ENCODE assay signal across 20 mouse cellular contexts in the genomic region with DNA sequence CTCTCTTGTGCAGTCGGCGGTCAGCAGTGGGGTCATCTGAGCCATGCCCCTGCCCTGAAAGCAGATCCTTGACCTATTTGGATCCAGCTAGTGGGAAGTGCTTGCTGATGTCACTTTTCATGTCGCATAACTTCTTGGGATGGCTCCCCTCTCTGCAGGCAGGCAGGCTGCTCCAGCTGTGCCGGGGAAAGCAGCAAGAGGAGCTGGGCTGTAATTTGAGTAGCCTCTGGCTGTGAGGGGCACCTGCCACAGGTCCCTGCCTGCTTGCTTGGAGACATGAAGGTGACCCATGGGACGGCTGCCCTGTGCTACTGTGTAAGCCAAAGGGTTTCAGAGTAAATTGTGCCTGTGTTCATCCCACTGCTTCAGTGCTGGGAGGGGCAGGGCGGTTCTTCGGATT. TPM values are rescaled to one million over a fixed set of nuclear protein-coding genes. Genes with fewer than 3 reads are reported as not detected.
DNase-seq lines count a peak whose midpoint lies in the region; ATAC-seq and TF ChIP-seq lines count a peak whose summit lies in the region.
"Had no signal": no experiment of that assay in that cellular context is flagged by ENCODE, and none has a peak within 500 bp of the region (broad histone marks: within the 10 kb centered on the region; RNA-seq: fewer than 3 reads in every experiment).

No protein-coding gene starts in this region.

- H3K27me3 ChIP-seq in heart, embryonic 10.5 days (ENCODE audit: insufficient read depth, poor library complexity, severe bottlenecking), result peaks cover 15% of the 10 kb centered on the region; the same call in 1 of the 2 replicates
- 0 out of 2 replicates have a peak, but pooled peaks cover 3% of the 10 kb centered on the region for H3K27me3 ChIP-seq in limb, embryonic 11.5 days (ENCODE audit: control insufficient read depth, insufficient read depth, low read length)
- peaks cover 37% of the 10 kb centered on the region for H3K27me3 ChIP-seq in limb, embryonic 10.5 days (ENCODE audit: low read depth, poor library complexity, severe bottlenecking)
- H3K27me3 ChIP-seq in thymus, adult 2 months (ENCODE audit: control insufficient read depth, insufficient read depth, low read length), result no peaks in the 10 kb centered on the region
- H3K27me3 ChIP-seq: neural tube, embryonic 12.5 days had no signal

- H3K9ac ChIP-seq in limb, embryonic 11.5 days (ENCODE audit: low read length), result no peak overlapping the region
- H3K9ac ChIP-seq: hindbrain, embryonic 12.5 days; limb, embryonic 13.5 days; liver, embryonic 13.5 days; lung, embryonic 14.5 days; midbrain, embryonic 12.5 days; neural tube, embryonic 12.5 days had no signal

- H3K9me3 ChIP-seq in heart, embryonic 10.5 days, result no peaks in the 10 kb centered on the region
- H3K9me3 ChIP-seq in limb, embryonic 11.5 days (ENCODE audit: control insufficient read depth, low read length), result no peaks in the 10 kb centered on the region
- H3K9me3 ChIP-seq in limb, embryonic 10.5 days (replicated peaks), result no peaks in the 10 kb centered on the region
- H3K9me3 ChIP-seq: hindbrain, embryonic 12.5 days; limb, embryonic 13.5 days; liver, embryonic 13.5 days; midbrain, embryonic 12.5 days; neural tube, embryonic 12.5 days had no signal

- no peak for TF ChIP-seq POLR2A in thymus, adult 2 months (IDR thresholded peaks at IDR 0.05; ENCODE audit: control insufficient read depth, extremely low read depth, insufficient read depth, low read length, poor library complexity)

- ATAC-seq in limb, embryonic 11.5 days (ENCODE audit: insufficient number of reproducible peaks, low FRiP score, low TSS enrichment, low read depth), result 0 out of 2 replicates have a peak, but pooled peaks have one; percentile 24
- ATAC-seq: forebrain, embryonic 16.5 days had no signal

- peaks cover 48% of the 10 kb centered on the region for H3K4me1 ChIP-seq in heart, embryonic 10.5 days
- peaks cover 9% of the 10 kb centered on the region; the same call in 1 of the 2 replicates for H3K4me1 ChIP-seq in limb, embryonic 11.5 days (ENCODE audit: control insufficient read depth, insufficient read depth, low read length)
- peaks cover 36% of the 10 kb centered on the region for H3K4me1 ChIP-seq in limb, embryonic 10.5 days
- H3K4me1 ChIP-seq in thymus, adult 2 months (replicated peaks; ENCODE audit: control insufficient read depth, insufficient read depth, low read length), result no peaks in the 10 kb centered on the region
- H3K4me1 ChIP-seq: liver, embryonic 13.5 days; neural tube, embryonic 12.5 days had no signal

- no peak for TF ChIP-seq CTCF in thymus, adult 2 months (IDR thresholded peaks at IDR 0.05; ENCODE audit: borderline replicate concordance, control insufficient read depth, extremely low read depth, insufficient read depth, low read length, poor library complexity)

- H3K4me3 ChIP-seq in heart, embryonic 10.5 days, result no peak overlapping the region
- H3K4me3 ChIP-seq in limb, embryonic 11.5 days (ENCODE audit: low read depth, low read length), result no peak overlapping the region
- H3K4me3 ChIP-seq in limb, embryonic 10.5 days, result no peak overlapping the region
- no peak overlapping the region for H3K4me3 ChIP-seq in thymus, adult 2 months (ENCODE audit: control insufficient read depth, insufficient read depth, low read length)
- H3K4me3 ChIP-seq: hindbrain, embryonic 12.5 days; limb, embryonic 13.5 days; liver, embryonic 13.5 days; midbrain, embryonic 12.5 days; neural tube, embryonic 12.5 days had no signal

- no peak for DNase-seq in heart, embryonic 10.5 days (ENCODE audit: low spot score)
- DNase-seq in heart, adult 8-10 months (ENCODE audit: low spot score), result no peak
- peak; percentile 47 for DNase-seq in limb, embryonic 11.5 days (ENCODE audit: low spot score)
- no peak for DNase-seq in limb, embryonic 10.5 days (ENCODE audit: low spot score)
- DNase-seq in embryo, embryonic 11 days, result peak; percentile 34
- DNase-seq in kidney, postnatal 4 days, result peak; percentile 31 to 60
- DNase-seq in thymus, adult 2 months, result no peak
- DNase-seq: cerebellum, adult 18-20 months; cerebellum, postnatal 36 days; layer of hippocampus, adult 9-11 months; liver, embryonic 13.5 days; lung, embryonic 14.5 days; lung, postnatal 4 days; thymus, postnatal 25 days had no signal

- H3K27ac ChIP-seq in heart, embryonic 10.5 days, result 0 out of 2 replicates have a peak overlapping the region, but pooled peaks have one; percentile 3
- no peak overlapping the region for H3K27ac ChIP-seq in limb, embryonic 11.5 days (replicated peaks; ENCODE audit: low read depth, low read length)
- H3K27ac ChIP-seq in limb, embryonic 10.5 days, result no peak overlapping the region
- no peak overlapping the region for H3K27ac ChIP-seq in thymus, adult 2 months (ENCODE audit: control insufficient read depth, insufficient read depth, low read length)
- H3K27ac ChIP-seq: hindbrain, embryonic 12.5 days; limb, embryonic 13.5 days; liver, embryonic 13.5 days; midbrain, embryonic 12.5 days; neural tube, embryonic 12.5 days had no signal

- H3K36me3 ChIP-seq in heart, embryonic 10.5 days, result no peaks in the 10 kb centered on the region
- no peaks in the 10 kb centered on the region for H3K36me3 ChIP-seq in limb, embryonic 11.5 days (ENCODE audit: control insufficient read depth, insufficient read depth, low read length)
- H3K36me3 ChIP-seq in limb, embryonic 10.5 days, result no peaks in the 10 kb centered on the region
- H3K36me3 ChIP-seq in thymus, adult 2 months (ENCODE audit: control insufficient read depth, insufficient read depth, low read length), result no peaks in the 10 kb centered on the region
- H3K36me3 ChIP-seq: hindbrain, embryonic 12.5 days; limb, embryonic 13.5 days; liver, embryonic 13.5 days; midbrain, embryonic 12.5 days; neural tube, embryonic 12.5 days had no signal

- 13% methylated on average over 7 of the region's 7 CpGs for WGBS in heart, embryonic 10.5 days
- WGBS in limb, embryonic 11.5 days, result 16% methylated on average over 7 of the region's 7 CpGs
- 12% methylated on average over 7 of the region's 7 CpGs for WGBS in limb, embryonic 10.5 days
- WGBS in thymus, adult 2 months, result 89% methylated on average over 7 of the region's 7 CpGs

- H3K4me2 ChIP-seq in limb, embryonic 11.5 days (ENCODE audit: low read depth, severe bottlenecking), result no peak overlapping the region
- H3K4me2 ChIP-seq: hindbrain, embryonic 12.5 days; limb, embryonic 13.5 days; liver, embryonic 13.5 days; lung, embryonic 14.5 days; midbrain, embryonic 12.5 days; neural tube, embryonic 12.5 days had no signal

RNA-seq across cellular contexts. Expression of gene Cds1, which starts 54.9 kb away (rescaled TPM):
- 0.42 and 0.64 TPM in 2 replicates for polyA plus RNA-seq in heart, embryonic 10.5 days (2016; fragmentation: Nextera tagmentation; extraction: Ambion mirVana)
- total RNA-seq in heart, adult 8-10 months (2022), result 10 to 100 TPM; 26.9 to 45.0 (median 34.1) TPM
- 0.97 and 1.2 TPM in 2 replicates for polyA plus RNA-seq in limb, embryonic 11.5 days (2014; fragmentation: Nextera tagmentation; extraction: Ambion mirVana)
- polyA plus RNA-seq in limb, embryonic 10.5 days (2016; fragmentation: Nextera tagmentation; extraction: Ambion mirVana), result 0.67 and 0.68 TPM in 2 replicates
- 16.2 and 22.7 TPM in 2 replicates for polyA plus RNA-seq in thymus, adult 2 months (2012; rRNA removed)
- polyA plus RNA-seq: C2C12 had no signal

Comparison
In these comparisons a context has a peak if more than half of its experiments do, and no peak if none do; other contexts are left out.
1. DNase-seq: peak in limb, embryonic 11.5 days (single experiment), embryo, embryonic 11 days (single experiment) and kidney, postnatal 4 days (2 of 2); none in heart, embryonic 10.5 days (single experiment), heart, adult 8-10 months (single experiment), limb, embryonic 10.5 days (single experiment) and thymus, adult 2 months (single experiment).